Mouse (Mus musculus): ENCODE measurements around the gene Mdh2. TPM values are rescaled to one million over a fixed set of nuclear protein-coding genes. Genes with fewer than 3 reads are reported as not detected.

The Mdh2 gene
- polyA plus RNA-seq (2012; rRNA removed) = 431 and 444 TPM in 2 replicates

DNA sequence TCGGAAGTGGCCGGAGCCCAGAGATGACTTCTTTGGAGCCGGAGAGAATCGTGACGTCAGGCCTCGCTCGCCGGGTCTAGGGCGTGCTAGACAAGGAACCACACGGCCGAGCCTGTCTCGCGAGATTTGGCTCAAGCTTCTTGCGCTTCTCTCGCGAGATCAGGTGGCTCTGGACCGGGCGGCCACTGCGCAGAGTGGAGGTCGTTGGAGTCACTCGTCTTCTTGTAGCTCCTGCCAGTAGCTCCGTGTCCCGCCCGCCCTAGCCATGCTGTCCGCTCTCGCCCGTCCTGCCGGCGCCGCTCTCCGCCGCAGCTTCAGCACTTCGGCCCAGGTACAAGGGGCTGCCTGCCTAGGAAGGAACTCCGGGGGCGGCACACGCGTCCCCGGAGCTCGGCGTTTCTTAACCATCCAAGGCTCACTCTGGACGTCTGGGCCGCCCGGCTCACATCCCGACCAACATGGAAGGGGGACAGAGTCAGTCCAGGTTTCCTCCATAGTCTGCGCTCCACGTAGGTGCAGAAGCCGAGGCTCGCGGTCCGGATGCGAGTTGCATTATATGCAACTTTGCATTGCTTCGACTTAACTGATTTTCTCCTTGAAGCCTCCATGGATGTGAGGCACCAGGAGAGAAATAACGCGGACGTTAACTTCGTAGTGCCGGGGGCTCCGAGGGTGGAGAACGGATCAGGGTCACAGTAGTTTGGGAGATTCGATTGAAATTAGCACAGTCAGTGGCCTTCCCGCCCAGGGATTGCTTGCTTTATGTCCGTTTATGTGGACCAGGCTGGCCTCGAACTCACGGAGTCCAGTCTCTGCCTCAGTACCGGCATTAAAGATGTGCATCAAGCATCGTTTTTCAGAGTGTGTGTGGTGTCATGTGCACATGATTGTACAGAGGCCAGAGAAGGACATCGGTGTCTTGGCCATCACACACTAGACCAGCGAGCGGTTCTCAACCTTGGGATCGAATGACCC lies at the start of gene Mdh2:
Mdh2 (plus strand) TSS at position 10 of the 975 bp plus-strand sequence.

DNA sequence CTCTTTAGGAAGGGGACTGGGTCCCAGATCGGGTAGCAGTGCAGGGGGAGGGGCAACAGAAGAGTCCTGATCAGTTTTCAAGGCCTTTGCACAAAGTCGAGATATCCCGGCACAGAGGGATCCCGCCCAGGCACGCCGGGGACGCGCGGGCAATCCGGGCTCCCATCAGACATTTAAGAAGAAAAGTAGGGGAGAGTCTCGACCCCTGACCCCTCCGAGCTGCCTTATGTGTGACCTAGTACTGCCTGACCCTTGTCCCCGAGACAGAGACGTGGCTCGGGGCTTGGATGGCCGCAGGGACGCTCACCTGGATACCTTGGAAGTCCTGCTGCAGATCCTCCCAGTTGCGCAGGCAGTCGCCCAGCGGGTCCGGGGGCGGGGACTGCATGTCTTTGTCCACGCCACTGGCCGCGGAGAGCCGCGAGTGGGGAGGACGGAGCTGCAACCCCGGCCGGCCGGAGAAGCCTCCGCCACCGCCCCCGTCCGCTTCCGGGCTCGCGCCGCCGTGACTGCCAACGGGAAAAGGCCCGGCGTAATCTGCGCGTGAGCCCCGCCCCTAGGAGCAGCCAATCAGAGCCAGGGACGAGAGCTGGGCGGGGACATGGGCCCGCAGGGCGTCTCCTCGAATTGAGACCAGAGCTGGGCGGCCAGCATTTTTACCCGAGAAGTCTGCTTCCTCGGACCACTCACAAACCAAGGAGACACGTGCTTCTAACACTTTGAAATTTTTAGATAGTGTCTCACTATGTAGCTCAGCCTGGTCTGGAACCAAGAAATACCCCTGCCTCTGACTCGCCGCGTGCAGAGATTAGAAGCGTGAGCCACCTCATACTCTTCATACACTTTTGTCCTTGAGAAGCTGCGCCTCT lies 34.3 kb upstream of the Mdh2 start, which contains the start of gene Tmem120a:
Tmem120a (minus strand) TSS at position 708 of the 869 bp plus-strand sequence.

DNA sequence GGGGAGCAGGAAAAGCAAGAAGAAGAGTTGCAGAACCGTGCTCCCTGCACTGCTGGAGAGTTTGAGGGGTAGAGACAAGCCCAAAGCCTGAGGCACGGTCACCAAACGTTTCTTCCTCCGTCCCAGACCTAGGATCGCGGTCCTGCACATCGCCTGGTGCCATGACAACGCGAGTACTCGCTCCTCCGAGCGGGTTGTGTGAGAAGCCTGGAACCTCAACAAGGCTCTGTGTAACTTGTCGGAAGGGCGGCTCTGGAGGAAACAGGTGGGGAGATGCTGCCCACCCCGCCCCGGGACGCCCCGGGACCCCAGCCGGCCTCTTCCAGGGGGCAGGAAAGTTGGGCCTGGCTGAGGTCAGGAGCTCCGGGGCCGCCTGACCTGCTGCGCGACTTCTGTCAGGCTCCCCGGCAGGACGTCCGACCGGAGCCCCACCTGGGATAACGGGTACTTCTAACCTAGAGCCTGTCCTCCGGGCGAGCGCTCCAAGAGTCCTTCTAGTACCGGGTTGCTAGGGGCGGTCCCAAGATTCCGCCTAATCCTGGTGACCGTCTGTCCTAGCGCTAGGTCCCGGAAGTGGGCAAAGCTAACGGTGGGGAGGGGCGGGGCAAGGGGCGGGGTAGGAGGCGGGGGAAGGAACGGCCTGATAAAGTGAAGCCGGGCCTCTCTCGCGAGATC lies 347 bp upstream of the Mdh2 start, which contains the start of gene Styxl1:
Styxl1 (minus strand) TSS at position 590 of the 675 bp plus-strand sequence.

DNA sequence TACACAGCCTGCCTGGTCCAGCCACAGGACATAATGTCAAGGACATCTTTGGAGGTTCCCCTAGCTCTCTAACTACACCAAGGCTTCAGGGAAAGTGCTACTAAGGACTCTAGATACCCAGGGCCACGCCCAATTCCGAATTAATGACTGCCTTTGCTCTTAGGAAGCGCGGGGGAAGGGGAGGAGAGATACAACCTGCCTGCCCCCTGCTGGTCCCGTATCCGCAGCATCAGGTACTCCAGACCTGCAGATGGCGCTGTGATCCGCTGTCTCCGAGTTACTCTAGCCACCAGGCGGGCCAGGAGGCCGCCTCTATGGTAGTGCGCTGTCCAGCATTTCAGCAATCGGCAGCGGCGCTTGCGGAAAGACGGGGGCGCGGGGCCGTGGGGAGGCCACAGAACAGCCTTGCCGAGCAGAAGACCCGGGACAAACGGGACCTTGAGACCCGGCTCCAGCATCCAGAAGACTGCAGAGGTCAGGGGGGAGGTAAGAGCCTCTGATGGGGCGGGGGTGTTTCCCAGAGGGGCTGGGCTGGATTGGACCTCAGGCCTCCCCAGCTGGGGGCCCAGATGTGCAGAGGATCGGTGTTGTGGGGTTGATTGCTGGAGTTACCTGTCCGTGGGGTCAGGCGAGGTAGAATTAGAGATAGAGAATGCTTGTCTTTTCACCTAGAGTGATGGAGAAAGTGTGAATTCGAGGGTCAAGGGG lies 28.4 kb downstream of the Mdh2 start, which contains the start of gene Srrm3:
Srrm3 (plus strand) TSS at position 336 of the 708 bp plus-strand sequence.

Other genes starting within 250 kb of the Mdh2 start
- 47.1 and 49.1 TPM in 2 replicates for gene Hip1, start 233.4 kb upstream of the Mdh2 start, polyA plus RNA-seq (2012; rRNA removed)
- not detected in 2 replicates for gene Ccl26, start 214.9 kb upstream of the Mdh2 start, polyA plus RNA-seq (2012; rRNA removed)
- gene Ccl24, start 205.4 kb upstream of the Mdh2 start, polyA plus RNA-seq (2012; rRNA removed) = 0.43 and 1.3 TPM in 2 replicates
- 36.9 and 44.3 TPM in 2 replicates for gene Rhbdd2, start 145.9 kb upstream of the Mdh2 start, polyA plus RNA-seq (2012; rRNA removed)
- 87.9 and 113 TPM in 2 replicates for gene Por, start 108.4 kb upstream of the Mdh2 start, polyA plus RNA-seq (2012; rRNA removed)
- gene Tmem120a, start 34.0 kb upstream of the Mdh2 start, polyA plus RNA-seq (2012; rRNA removed) = 36.4 and 39.3 TPM in 2 replicates
- 0.12 and 0.24 TPM in 2 replicates for gene Styxl1, start 95 bp upstream of the Mdh2 start, polyA plus RNA-seq (2012; rRNA removed)
- 58.8 and 64.1 TPM in 2 replicates for gene Srrm3, start 28.4 kb downstream of the Mdh2 start, polyA plus RNA-seq (2012; rRNA removed)
- 31.0 and 46.1 TPM in 2 replicates for gene Hspb1, start 109.4 kb downstream of the Mdh2 start, polyA plus RNA-seq (2012; rRNA removed)
- 481 and 506 TPM in 2 replicates for gene Ywhag, start 156.1 kb downstream of the Mdh2 start, polyA plus RNA-seq (2012; rRNA removed)
- 4.8 and 5.5 TPM in 2 replicates for gene Ssc4d, start 196.1 kb downstream of the Mdh2 start, polyA plus RNA-seq (2012; rRNA removed)
- gene Zp3, start 201.6 kb downstream of the Mdh2 start, polyA plus RNA-seq (2012; rRNA removed) = 0.09 and 0.17 TPM in 2 replicates
- 18.2 and 19.7 TPM in 2 replicates for gene Dtx2, start 216.3 kb downstream of the Mdh2 start, polyA plus RNA-seq (2012; rRNA removed)

Measured in central nervous system, embryonic 18 days (tissue).